Mouse (Mus musculus) mesoderm, embryonic 11.5 days (tissue): ENCODE data around the gene Akap13.

Source experiments
- DNase-seq: peaks from one replicate; pipeline ENCODE4 v3.0.0-alpha.2; 2012; ENCODE audit warnings: low read depth, low spot score

The Akap13 gene

DNA sequence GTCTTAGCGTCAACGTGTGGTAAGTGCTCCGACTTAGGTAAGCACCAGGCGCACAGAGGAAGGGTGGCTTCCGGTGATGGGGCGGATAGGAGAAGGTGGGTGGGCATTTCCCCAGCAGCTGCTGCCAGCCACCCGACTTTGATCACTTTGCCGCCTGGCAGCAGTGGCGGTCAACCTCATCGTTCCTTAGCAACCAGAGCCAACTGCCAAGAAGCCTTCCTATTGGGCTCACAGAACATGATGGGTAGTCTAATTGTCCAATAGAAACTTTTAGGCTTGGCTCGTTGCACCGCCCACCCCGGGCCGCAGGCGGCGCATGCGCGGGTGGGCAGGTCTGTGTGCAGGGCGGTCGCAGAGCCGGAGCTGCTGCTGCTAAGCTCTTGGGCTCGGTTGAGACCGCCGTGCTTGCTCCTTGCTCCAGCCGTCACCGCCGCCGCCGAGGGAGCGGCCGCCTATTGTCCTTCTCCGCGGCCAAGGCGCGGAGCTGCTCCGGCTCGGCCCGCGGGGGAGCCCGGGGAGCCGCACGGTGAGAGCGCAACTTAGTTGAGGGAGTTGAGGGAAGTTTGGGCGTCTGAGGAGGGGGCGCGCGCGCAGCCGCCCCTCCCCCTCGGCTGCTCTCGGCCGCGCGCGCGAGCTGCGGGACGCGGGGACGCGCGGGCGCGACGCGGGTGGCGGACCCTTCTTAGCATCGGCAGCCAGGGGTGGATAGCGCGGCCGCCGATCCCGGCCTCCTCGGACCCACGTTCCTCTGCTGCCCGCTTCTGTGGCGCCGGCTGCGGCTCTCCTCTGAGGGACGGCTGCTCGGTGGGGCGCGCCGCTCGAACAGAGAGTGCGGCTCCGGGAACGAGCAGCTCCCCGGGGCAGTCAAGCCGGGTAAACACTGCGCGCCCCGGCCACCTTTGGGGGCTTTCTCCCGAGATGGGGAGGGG lies at the start of gene Akap13:
TSS of gene Akap13 (plus strand) at position 312 of the 929 bp plus-strand sequence.
- DNase-seq, result peak; percentile 98

GRCm38 (mm10) chr7:75410641-75411040 lies 44.7 kb upstream of the Akap13 start:
- DNase-seq, result no peak

DNA sequence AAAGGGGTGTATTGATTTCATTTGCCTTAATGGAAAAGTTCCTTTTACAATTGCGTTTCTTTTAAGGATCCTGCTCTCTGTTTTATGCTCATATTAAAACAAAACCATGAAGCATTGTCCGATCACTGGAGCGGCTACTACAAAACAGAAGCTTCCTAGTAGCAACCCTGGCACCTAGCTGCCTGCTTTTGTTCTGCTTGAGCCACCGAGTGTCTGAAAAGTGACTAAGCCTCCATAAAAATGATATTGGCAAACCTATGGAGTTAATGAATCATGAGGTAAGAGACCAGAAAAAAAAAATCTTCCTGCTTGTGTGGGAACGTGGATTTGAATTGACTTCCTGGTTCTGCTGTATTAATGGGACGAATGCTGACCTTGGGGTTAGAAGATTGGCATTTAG lies 44.1 kb upstream of the Akap13 start:
- DNase-seq, result no peak

- no peak for DNase-seq
Measured at GRCm38 (mm10) chr7:75412011-75412510, 43.3 kb upstream of the Akap13 start.

DNA sequence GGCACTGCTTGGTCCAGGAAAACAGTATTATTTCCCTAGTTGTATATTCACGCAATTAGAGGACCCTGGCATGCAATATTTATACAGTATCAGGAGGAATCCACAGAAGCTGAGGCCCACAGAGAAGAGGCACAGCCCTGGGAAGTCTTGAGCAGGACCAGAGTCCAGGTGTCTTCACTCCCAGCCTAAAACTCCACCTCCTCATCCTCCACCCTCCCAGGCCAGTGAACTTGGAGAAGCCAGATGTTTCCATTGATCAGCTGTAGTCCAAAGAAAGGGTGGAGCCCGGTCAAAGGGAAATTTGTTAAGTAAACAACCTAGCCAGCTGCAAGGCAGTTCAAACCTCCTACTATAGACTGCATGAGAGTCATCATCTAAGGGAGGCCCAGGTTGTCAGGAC lies 42.8 kb upstream of the Akap13 start:
- no peak for DNase-seq

DNA sequence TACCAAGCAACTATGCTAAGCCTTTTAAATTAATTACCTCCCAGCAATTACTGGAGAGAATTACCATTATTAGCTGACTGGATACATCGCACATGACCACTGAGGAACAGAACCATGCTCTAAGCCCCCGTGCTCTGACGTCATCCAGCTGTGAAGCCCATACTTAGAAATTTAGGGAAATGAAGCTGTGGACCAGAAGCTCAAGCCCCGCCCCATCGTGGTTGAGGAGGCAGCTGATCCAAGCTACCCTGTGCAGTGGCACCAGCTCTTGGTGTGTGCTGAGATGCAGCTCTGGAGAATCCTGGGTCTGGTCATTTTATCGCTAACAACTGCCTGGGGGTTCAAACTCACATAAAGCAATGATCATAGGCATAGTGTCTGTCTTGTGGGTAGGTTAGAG lies 41.4 kb upstream of the Akap13 start:
- DNase-seq, result no peak

DNA sequence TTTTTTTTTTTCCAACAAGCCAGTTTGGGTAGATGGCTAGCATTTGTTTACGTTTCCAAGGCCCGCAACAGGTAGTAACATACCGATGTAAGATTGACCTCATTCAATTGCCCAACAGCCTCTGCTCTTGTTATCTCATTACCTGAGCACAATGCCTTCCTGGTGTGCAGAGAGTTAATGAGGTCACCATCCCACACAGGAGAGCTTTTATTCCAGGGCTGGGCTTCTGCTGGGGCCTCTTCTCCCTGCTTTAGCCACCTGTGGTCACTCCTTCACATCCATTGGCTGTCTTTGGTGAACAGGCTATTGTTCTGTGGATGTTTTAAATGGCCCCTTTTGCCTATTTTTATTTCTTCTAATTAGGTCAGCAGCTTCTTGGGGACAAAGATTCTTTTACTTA lies 41.0 kb upstream of the Akap13 start:
- no peak for DNase-seq

- DNase-seq, result no peak
Measured at GRCm38 (mm10) chr7:75415166-75415881, 40.0 kb upstream of the Akap13 start.

- DNase-seq, result no peak
Measured at GRCm38 (mm10) chr7:75415882-75416585, 39.3 kb upstream of the Akap13 start.

DNA sequence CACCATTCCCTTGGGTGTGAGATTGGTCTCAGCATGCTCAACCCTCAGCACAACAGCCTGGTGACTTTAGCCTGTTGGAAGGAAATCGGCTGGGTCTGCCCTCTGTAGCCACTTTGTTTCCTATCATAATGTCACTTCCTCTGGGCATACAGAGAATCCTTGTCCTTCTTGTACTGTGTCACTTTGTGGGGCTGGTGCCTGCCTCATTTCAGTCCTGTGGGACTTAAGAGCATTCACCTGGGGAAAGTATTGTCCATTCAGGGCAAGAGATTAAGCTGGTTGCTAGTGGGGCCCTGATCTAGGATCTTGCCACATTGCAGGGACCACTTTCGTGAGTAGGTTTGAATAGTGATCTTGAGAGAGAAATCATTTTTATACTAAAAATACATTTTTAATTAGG lies 34.4 kb upstream of the Akap13 start:
- DNase-seq, result no peak

- no peak for DNase-seq
Measured at GRCm38 (mm10) chr7:75424121-75424520, 31.2 kb upstream of the Akap13 start.

GRCm38 (mm10) chr7:75427322-75427721 lies 28.0 kb upstream of the Akap13 start:
- DNase-seq, result no peak

DNA sequence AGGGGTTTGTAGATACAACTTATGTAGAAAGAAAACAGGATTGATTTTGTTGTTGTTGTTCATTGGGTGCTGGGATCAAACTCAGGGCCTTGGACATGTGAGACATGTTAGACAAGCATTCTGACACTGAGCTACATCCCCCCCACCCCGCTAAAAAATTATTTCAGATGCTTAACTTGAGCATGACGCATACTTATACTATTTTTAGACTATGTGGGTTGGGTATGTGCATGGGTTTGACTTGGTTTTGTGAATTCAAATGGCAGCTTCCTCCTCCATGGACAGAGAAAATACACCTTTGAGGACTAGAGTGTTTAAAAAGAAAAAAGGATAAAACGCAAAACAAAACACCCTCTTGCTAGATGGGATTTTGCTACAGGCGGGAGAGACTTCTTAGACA lies 26.4 kb upstream of the Akap13 start:
- no peak for DNase-seq

- no peak for DNase-seq
Measured at GRCm38 (mm10) chr7:75430550-75430949, 24.8 kb upstream of the Akap13 start.

DNA sequence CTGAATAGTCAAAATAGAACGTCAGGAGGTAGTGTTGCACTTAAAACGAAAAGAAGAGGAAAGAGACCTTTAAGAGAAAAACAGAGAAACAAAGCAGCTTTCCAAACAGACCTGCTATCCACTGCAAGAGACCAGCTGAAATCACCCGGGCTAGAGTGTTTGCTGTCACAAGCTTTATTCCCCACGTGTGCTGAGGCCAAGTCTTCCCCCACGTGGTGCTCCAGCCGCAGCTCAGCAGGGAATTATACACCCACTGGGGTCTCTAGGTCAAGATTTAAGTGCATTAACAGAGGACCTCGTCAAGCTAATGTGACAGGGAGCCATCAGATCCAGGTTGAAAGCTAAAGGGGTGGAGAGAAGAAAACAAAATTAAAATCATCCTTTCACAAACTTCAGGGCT lies 24.3 kb upstream of the Akap13 start:
- DNase-seq, result peak; percentile 45

GRCm38 (mm10) chr7:75432046-75432445 lies 23.3 kb upstream of the Akap13 start:
- no peak for DNase-seq

- peak; percentile 41 for DNase-seq
Measured at GRCm38 (mm10) chr7:75436413-75437174, 18.7 kb upstream of the Akap13 start.

DNA sequence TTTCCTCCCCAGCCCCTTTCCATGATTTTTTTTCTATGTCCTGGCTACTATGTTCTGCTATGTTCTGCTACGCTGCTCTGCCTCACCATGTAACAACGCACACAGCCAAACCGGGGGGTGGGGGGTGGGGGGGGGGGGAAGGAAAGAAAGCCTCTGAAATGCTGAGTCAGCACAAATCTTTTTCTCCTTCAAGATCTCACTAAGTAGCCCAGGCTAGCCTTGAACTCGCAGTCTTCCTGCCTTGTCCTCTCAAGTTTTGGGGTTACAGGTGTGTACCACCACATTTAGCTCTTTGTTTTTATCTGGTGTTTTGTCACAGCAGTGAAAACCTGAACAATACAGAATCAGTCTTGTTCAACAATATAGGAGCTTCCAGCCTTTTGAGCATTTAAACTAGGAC lies 15.8 kb upstream of the Akap13 start:
- no peak for DNase-seq

DNA sequence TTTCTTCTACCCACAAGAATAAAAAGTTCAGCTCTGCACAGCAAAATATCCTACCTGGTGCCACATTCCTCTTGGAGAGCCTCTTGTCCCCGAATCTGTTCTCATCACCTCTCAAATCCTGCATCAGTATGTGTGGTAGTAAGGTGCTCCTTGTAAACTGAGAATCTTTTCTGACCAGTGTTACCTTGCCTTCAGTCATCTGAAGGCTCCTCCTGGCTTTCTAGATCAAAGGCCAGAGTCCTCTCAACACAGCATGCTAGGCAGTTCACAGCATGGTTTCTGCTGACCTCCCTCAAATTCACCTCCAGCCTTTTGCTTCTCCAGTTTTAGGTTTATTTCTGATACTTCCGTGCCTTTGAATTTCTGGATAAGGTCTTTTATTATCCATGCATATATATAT lies 15.1 kb upstream of the Akap13 start:
- DNase-seq, result no peak

GRCm38 (mm10) chr7:75441947-75442346 lies 13.4 kb upstream of the Akap13 start:
- DNase-seq, result no peak

DNA sequence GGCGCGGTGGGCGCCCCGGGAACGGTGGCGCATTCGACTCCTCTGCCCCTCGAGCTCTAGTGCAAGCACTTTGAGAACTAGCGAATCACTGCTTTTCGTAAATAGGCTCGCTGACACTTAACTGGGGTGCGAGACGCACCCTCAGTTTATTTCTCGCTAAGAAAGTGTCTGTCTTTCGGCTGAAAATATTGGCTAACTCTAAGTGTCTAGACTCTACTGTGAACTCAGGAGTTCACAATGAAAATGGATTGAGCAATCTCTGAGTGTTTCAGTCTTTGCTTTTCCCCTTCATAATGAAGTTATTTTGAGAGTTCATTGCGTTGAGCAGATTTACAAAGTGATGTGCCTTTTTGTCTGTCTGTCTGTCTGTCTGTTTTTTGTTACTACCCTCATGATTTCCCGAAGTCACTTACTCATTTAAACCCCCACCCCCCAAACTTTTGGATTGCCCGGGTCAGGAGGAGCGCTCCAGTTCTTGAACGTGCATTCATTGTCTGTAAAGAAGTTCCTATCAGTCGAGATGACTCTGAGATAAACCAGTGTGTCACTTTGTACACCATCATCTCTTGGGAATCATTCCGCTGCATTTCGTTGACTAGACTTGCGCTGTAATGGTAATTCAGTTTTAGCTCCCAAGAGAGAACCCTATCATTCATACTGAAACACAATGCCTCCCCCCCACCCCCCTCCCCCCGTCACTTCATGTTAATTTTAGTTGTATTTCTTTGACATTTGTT lies 986 bp downstream of the Akap13 start:
- DNase-seq, result peak; percentile 47
